Mouse (Mus musculus) neural tube, embryonic 10.5 days (tissue): Measurements from ENCODE around the gene Gng4.
"Not testable (repeated sequence)": the region's sequence is repeated elsewhere in the genome, so short reads cannot be mapped to it uniquely, and the experiment has no call there.

ENCODE experiments used
- DNase-seq: peaks from one replicate; pipeline ENCODE4 v3.0.0-alpha.2; 2017; ENCODE audit warnings: low spot score; ENCODE audit errors: extremely low spot score

Gene Gng4

GRCm38 (mm10) chr13:13783894-13784419, at the start of gene Gng4:
Gene Gng4, plus strand, starts transcription at chr13:13784059.
- peak; percentile 57 for DNase-seq

DNA sequence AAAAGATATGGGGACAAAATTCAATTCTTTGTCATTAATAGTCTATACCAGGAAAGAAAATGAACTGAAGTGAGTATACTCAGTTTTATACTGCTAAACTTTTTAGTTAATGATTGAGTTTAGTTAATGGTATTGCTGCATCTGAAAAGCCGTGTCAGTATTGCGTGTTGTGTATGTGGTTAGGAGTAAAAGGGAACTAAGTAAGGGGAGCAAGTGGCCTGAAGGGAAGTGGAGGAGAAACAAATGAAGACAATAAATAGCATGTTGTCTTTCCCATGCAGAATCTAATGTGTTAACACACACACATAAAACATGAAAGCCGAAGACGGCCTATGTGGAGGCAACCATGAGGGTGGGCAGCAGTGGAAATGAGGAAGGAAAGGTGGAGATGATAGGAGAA, 44.6 kb upstream of the Gng4 start:
- DNase-seq, result no peak

GRCm38 (mm10) chr13:13745911-13746310, 37.9 kb upstream of the Gng4 start:
- DNase-seq, result no peak

- DNase-seq, result peak; percentile 3
These were observed 7.9 kb upstream of the Gng4 start for GRCm38 (mm10) chr13:13775778-13776494.

GRCm38 (mm10) chr13:13777052-13777451, 6.8 kb upstream of the Gng4 start:
- DNase-seq, result no peak

- DNase-seq, result no peak
These were observed 6.2 kb upstream of the Gng4 start for GRCm38 (mm10) chr13:13777696-13778095.

- no peak for DNase-seq
These were observed 4.9 kb upstream of the Gng4 start for GRCm38 (mm10) chr13:13778837-13779458.

GRCm38 (mm10) chr13:13780271-13780670, 3.6 kb upstream of the Gng4 start:
- DNase-seq, result no peak

DNA sequence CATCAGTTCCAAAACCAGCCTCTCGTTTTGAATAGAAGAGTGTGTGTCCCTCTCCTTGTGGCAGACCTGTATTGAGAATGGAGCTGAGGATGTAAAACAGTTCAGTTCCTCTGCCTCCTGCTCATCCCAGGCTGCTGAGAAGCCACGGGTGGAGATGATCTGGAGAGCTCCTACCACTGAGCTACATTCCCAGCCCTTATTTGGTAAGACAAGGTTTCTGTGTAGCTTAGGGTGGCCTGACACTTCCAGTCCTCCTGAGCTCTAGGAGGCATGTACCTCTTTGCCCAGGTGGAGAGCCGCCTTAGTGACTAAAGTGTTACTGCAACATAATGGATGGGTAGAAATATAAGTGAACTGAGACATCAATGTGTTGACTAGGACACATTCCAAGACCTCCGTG, 2.8 kb upstream of the Gng4 start:
- no peak for DNase-seq

DNA sequence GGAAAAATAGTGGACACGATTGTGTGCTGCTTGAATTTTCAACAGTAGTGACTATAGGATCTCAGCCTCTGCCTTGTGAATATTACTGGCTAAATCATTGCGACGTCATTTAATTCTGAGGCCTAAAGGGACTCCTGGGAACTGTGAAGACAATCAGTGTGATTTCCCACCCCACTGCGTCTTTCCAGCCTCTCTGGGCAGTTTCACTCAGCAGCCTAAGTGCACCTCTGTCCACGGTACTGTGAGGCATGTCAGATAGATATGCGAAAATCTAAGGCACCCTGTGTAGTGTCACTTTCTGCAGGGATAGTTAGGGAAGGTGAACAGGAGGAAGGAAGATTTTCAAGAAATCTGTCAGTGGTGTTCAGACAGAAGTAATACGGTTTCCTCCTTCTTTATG, 563 bp upstream of the Gng4 start:
- no peak for DNase-seq

DNA sequence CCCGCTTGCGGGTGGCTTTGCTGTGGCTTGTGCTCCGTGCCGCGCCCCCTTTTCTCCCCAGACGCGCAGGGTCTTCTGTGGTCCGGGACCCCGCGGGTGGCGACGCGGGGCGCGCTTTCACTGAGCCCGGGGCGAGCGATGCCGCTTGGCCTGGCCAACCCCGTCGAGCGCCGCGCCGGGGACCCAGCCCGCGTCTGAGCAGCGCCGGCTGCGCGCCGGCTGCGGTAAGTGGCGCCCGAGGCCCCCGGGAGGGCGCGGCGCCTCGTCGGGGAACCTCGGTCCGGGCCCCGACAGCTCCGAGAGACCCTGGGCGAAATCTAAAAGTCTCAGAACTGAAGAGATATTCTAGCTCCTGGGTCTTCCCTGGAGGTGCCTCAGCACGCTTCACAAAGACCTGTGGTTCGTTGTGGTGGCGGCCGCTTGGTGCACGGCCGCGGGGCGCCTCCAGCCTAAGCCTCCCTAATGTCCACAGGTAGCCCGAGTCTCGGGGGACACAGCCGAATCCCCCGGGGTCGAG, 619 bp downstream of the Gng4 start:
- peak; percentile 39 for DNase-seq

- peak; percentile 42 for DNase-seq
These were observed 1.3 kb downstream of the Gng4 start for GRCm38 (mm10) chr13:13784981-13785783.

- DNase-seq, result no peak
These were observed 3.1 kb downstream of the Gng4 start for GRCm38 (mm10) chr13:13786971-13787370.

DNA sequence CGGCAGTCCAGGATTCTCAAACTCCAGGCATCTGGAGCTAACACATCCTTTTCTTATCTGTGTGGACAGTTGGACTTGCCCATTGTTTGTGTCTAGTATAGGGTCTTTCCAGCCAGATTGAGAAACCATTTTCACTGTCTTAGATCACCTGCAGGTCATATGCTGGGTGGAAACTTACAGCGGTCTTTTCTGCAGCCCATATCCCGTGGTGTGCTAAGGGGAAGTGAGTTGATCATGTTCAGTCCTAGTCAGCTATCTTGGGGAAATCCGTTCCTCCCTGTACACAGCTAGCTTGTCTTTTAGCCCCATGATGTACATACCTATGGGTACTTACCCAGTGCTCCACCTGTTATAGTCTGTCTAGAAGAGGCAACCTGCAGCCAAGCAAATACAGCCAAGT, 4.2 kb downstream of the Gng4 start:
- DNase-seq, result no peak

GRCm38 (mm10) chr13:13791981-13792380, 8.1 kb downstream of the Gng4 start:
- no peak for DNase-seq

DNA sequence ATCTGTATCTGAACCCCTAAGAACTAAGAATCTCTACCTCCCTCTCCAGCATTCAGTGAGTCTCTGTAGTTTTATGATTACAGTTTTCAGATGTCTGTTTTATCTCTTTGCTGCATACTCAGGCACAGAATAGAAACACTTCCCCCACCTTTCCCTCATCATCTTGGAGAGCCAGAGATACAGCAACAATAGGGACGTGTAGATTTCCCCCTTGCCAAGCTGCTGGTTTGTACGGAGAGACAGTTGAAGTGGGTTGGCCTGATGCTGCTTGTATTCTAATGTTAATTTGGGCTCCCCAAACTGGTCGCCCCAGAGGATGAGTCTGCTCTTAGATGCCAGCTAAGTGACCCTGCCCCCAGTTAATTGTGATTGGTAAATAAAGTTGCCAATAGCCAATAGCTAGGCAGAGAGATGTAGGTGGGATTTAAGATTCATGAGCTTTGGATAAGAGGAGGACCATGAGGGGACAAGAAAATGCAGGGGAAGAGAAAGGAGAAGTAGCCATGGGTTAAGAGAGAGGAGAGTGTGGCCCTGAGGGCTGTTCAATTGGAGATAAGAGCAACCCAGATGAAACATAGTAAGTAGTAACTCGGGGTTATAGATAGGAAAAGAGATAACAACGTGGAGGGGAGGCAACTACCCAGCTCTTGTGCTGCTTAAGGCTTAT, 11.4 kb downstream of the Gng4 start:
- no peak for DNase-seq

DNA sequence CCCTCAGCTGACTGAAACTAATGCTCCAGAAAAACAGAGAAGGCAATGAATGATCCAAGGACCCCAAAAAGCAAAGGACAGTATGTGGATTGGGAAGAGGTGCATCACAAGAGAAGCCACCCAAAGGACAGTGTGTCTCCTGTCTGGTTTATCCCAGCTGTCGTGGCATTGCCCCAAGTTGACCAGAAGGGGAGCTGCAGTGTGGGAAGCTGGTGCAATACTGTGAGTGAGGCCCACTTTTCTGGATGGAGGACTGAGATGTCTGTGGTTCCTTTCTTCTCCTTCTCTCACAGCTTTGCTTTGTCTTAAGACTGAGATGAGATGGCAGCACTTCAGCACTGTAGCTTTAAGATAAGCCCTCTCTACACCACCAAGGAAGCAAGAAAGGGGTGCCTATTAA, 12.2 kb downstream of the Gng4 start:
- no peak for DNase-seq

- not testable (repeated sequence) for DNase-seq
These were observed 14.0 kb downstream of the Gng4 start for GRCm38 (mm10) chr13:13797816-13798215.

DNA sequence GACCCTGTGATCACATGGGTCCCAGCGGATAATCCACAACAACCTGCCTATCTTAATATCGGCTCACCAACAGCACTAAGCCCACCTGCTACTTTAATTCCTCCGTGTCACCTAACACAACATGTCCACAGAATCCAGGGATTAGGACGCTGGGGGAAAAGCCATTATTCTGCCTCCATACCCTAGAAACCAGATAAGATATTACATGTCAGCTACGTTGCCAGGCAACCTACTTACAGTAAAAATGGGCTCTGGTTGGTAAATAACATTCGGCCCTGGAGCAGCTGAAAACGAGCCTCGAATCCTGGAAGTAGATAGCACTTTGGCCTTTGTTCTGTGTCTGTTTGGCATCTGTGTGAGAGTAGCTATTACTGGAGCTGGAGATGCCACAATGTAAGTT, 14.9 kb downstream of the Gng4 start:
- DNase-seq, result no peak

- DNase-seq, result no peak
These were observed 24.7 kb downstream of the Gng4 start for GRCm38 (mm10) chr13:13808337-13809132.
